Mouse (Mus musculus): ENCODE data around the gene Sidt1. TPM values are rescaled to one million over a fixed set of nuclear protein-coding genes. Genes with fewer than 3 reads are reported as not detected.

Sidt1 gene
- polyA plus RNA-seq, 1 experiment from 2014 or later, result 4.7 TPM

DNA sequence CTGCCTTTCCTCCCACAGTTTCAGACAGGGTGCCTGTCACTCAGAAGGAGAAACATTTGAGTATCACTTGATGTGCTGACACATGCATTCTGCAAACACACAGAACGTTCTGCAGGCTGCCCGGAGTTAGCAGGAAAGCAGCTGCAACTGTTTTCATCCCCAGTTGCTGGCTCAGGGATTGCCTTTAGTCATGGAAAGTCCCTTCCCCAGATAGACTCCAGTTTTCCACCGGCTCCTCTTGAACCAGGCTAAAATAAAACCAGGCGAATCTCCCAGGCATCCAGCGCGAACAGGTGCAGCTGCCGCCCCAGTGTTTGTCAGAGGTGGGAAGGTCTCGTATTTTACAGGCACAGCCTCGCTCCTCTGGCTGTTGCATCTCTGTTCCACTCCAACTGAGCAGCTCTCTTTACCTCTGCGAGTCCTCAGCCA lies 94.1 kb downstream of the Sidt1 start:
- no peak overlapping the region for H3K27ac ChIP-seq
- no peak overlapping the region for H3K9ac ChIP-seq
- H3K4me2 ChIP-seq, result no peak overlapping the region
- WGBS, result 33% methylated on average over 10 of the region's 10 CpGs
- no peaks in the 10 kb centered on the region for H3K9me3 ChIP-seq
- H3K4me1 ChIP-seq, result no peaks in the 10 kb centered on the region
- ATAC-seq (ENCODE audit: insufficient read depth, low FRiP score, low read depth), result no peak
- H3K4me3 ChIP-seq (replicated peaks), result no peak overlapping the region
- H3K27me3 ChIP-seq (replicated peaks), result no peaks in the 10 kb centered on the region
- H3K36me3 ChIP-seq, result no peaks in the 10 kb centered on the region

DNA sequence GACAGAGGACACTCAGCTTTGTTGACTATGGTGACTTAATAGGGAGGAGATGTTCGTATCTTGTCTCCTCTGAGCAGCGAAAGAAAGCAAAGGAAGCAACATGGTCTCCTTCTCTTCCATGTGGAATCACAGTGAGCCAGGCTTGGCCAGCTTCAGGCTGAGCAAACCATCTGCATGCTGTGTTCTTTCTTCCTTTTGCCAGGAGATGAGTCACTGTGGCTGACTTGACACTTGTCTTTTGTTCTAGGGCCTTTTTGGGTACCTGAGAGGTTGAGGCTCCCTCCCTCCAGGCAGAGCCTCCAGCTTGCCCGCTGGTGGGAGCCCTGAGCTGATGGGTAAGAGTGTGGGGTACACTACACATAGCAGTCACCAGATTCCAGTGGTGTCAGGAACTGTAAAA lies 95.2 kb downstream of the Sidt1 start:
- Histone ChIP-seq H3K9me3 (no peaks in the 10 kb centered on the region), H3K4me2 (no peak overlapping the region), H3K4me3 (replicated peaks) (no peak overlapping the region), H3K9ac (no peak overlapping the region), H3K4me1 (no peaks in the 10 kb centered on the region), H3K36me3 (no peaks in the 10 kb centered on the region), H3K27ac (no peak overlapping the region), H3K27me3 (replicated peaks) (no peaks in the 10 kb centered on the region)
- WGBS, result 79% methylated on average over 3 of the region's 3 CpGs
- ATAC-seq (ENCODE audit: insufficient read depth, low FRiP score, low read depth), result no peak

DNA sequence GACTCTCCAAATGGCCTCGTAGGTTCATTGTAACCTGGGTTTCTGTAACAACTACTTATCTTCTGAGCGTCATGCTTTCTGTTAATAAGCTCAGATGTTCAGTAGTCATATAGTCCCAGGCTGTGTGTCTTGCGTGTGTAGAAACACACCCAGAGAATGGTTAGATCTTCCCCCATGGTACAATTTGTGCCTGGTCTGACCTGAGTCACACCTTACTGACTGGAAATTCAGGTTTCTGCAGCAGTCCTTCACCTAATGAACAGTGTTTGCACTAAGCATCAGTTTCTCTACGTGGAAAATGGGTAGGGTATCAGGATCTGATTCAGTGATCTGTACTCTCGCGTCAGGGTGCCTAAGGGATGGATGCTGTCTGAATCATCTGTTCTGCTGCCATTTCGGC lies 100.0 kb downstream of the Sidt1 start:
- Histone ChIP-seq H3K27me3 (replicated peaks) (no peaks in the 10 kb centered on the region), H3K9ac (no peak overlapping the region), H3K36me3 (no peaks in the 10 kb centered on the region), H3K27ac (no peak overlapping the region), H3K4me1 (no peaks in the 10 kb centered on the region), H3K9me3 (no peaks in the 10 kb centered on the region), H3K4me3 (replicated peaks) (no peak overlapping the region), H3K4me2 (no peak overlapping the region)
- ATAC-seq (ENCODE audit: insufficient read depth, low FRiP score, low read depth), result no peak
- WGBS, result 77% methylated on average over 7 of the region's 7 CpGs

DNA sequence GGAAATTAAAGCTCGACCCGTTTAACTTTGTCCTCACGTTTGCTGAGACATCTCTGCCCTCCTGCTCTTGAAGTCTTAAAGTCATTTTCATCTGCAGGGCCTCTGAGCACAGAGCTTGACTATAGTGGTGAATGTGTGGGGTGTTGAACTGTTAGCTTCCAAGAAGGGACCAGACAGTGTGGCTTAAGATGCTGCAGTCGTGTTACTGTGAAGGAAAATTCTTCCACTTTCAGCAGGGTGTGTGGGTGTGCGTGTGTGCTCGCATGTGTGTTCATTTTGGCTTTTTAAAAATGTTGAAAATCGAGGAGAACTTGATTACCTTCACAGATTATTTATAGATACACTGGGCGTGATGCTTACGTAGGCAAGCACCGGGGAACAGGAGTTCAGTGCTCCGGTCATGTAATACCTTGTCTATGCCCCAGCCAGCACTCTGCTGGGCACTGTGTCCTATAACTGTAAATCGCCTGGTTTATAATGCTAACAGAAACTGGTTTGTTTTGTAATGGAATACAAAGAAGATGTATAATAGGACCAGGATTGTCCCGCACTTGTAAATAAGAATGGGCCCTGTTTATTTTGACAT lies 106.2 kb downstream of the Sidt1 start:
- no peak for ATAC-seq (ENCODE audit: insufficient read depth, low FRiP score, low read depth)
- H3K4me1 ChIP-seq, result no peaks in the 10 kb centered on the region
- H3K27me3 ChIP-seq (replicated peaks), result no peaks in the 10 kb centered on the region
- H3K36me3 ChIP-seq, result no peaks in the 10 kb centered on the region
- no peaks in the 10 kb centered on the region for H3K9me3 ChIP-seq
- no peak overlapping the region for H3K27ac ChIP-seq
- H3K9ac ChIP-seq, result no peak overlapping the region
- H3K4me2 ChIP-seq, result no peak overlapping the region
- no peak overlapping the region for H3K4me3 ChIP-seq (replicated peaks)
- 87% methylated on average over 13 of the region's 13 CpGs for WGBS

DNA sequence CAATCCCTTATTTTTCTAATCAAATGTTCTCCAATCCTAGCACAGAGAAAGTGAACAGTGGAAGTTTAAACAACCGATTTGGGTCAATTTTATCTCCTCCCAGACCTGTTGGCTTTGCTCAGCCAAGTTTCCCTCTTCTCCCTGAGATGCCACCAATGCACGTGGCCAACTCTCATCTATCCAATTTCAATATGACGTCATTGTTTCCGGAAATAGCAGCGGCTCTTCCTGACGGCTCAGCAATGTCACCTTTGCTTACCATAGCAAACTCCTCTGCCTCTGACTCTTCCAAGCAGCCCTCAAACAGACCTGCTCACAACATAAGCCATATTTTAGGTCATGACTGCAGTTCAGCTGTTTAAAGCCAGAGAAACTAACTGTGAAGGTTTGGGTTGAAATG lies 111.5 kb downstream of the Sidt1 start:
- no peak overlapping the region for H3K27ac ChIP-seq
- 74% methylated on average over 6 of the region's 6 CpGs for WGBS
- H3K9ac ChIP-seq, result no peak overlapping the region
- H3K4me2 ChIP-seq, result no peak overlapping the region
- ATAC-seq (ENCODE audit: insufficient read depth, low FRiP score, low read depth), result no peak
- no peaks in the 10 kb centered on the region for H3K27me3 ChIP-seq (replicated peaks)
- no peak overlapping the region for H3K4me3 ChIP-seq (replicated peaks)
- H3K4me1 ChIP-seq, result no peaks in the 10 kb centered on the region
- peaks cover 25% of the 10 kb centered on the region for H3K36me3 ChIP-seq
- H3K9me3 ChIP-seq, result no peaks in the 10 kb centered on the region

DNA sequence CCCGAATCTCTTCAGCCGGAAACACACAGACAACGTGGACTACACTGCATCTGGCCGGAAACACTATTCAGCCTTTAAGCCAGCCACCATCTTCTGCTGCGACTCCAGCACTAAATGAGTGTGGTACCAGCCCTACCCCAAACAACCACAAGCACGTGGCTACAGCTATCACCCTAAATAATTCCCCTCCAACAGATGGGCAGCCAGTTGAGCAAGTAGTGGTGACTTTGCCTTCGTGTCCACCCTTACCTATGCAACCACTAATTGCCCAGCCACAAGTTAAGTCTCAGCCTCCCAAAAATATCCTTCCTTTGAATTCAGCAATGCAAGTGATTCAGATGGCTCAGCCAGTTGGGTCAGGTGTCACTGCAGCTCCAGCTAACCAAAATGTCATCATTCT lies 116.6 kb downstream of the Sidt1 start:
- ATAC-seq (ENCODE audit: insufficient read depth, low FRiP score, low read depth), result no peak
- H3K36me3 ChIP-seq, result peaks cover 47% of the 10 kb centered on the region
- H3K4me3 ChIP-seq (replicated peaks), result no peak overlapping the region
- whole genome bisulfite sequencing, result 92% methylated on average over 7 of the region's 7 CpGs
- no peak overlapping the region for H3K27ac ChIP-seq
- H3K27me3 ChIP-seq (replicated peaks), result no peaks in the 10 kb centered on the region
- H3K9ac ChIP-seq, result no peak overlapping the region
- no peak overlapping the region for H3K4me2 ChIP-seq
- H3K4me1 ChIP-seq, result no peaks in the 10 kb centered on the region
- no peaks in the 10 kb centered on the region for H3K9me3 ChIP-seq

DNA sequence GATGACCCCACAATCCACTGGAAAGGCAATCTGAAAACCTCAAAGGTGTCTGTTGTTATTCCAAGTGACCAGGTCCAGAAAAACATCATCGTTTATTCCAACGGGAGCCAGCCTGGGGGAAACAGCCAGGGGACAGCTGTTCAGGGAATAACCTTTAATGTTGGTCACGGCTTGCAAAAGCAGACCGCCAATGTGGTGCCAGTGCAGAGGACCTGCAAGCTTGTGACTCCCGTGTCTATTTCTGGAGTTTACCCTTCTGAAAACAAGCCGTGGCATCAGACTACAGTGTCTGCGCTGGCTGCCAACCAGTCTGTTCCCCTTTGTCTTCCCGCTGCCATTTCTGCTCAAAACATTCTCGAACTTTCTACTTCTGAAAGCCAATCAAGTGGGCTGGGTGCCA lies 117.5 kb downstream of the Sidt1 start:
- Histone ChIP-seq H3K27ac (no peak overlapping the region), H3K4me3 (replicated peaks) (no peak overlapping the region), H3K9me3 (no peaks in the 10 kb centered on the region), H3K9ac (no peak overlapping the region), H3K4me1 (no peaks in the 10 kb centered on the region), H3K36me3 (peaks cover 53% of the 10 kb centered on the region), H3K27me3 (replicated peaks) (no peaks in the 10 kb centered on the region), H3K4me2 (no peak overlapping the region)
- ATAC-seq (ENCODE audit: insufficient read depth, low FRiP score, low read depth), result no peak
- WGBS, result 93% methylated on average over 9 of the region's 9 CpGs

DNA sequence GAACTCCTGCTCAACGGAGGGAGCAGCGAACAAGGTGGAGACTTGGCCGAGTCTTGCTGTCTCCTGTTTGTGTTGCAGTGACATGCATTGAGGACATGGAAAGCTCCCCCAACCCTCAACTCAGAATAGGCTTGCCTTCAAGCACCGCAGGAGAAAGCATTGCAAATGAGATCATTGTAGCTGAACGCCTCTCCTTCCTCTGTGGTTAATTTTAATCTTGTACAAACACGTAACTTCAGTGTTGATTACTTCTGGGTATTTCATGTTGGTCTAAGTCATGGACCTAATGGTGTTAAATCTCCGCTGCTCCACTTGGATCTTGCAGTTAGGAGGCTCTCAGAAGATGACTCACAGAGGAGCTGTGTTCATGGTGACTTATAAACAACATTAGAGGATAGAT lies 120.3 kb downstream of the Sidt1 start:
- H3K4me1 ChIP-seq, result no peaks in the 10 kb centered on the region
- H3K9me3 ChIP-seq, result no peaks in the 10 kb centered on the region
- no peak overlapping the region for H3K4me3 ChIP-seq (replicated peaks)
- no peak for ATAC-seq (ENCODE audit: insufficient read depth, low FRiP score, low read depth)
- H3K4me2 ChIP-seq, result no peak overlapping the region
- WGBS, result 84% methylated on average over 7 of the region's 7 CpGs
- H3K27me3 ChIP-seq (replicated peaks), result no peaks in the 10 kb centered on the region
- no peak overlapping the region for H3K27ac ChIP-seq
- peaks cover 47% of the 10 kb centered on the region for H3K36me3 ChIP-seq
- H3K9ac ChIP-seq, result no peak overlapping the region

DNA sequence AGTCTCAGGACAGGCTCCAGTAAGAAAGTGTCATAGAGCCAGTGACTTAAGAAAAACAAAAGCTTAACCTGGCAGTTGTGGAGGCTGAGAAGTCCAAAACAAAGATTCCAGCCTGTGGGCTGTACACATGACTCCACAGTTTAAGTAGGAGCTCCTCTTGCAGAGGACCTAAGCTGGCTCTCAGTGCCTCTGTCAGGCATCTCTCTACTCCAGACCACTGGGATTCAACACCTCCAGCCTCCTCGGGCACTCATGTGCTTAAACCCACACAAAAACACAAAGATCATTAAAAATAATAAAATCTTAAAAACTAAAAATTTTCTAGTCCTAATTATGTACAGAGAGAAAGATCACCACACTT lies 122.0 kb downstream of the Sidt1 start:
- WGBS, result 85% methylated on average over 1 of the region's 1 CpGs
- Histone ChIP-seq H3K27ac (no peak overlapping the region), H3K27me3 (replicated peaks) (no peaks in the 10 kb centered on the region), H3K4me2 (no peak overlapping the region), H3K36me3 (peaks cover 43% of the 10 kb centered on the region; the same call in 1 of the 2 replicates), H3K9ac (no peak overlapping the region), H3K4me1 (no peaks in the 10 kb centered on the region), H3K9me3 (no peaks in the 10 kb centered on the region), H3K4me3 (replicated peaks) (no peak overlapping the region)
- ATAC-seq (ENCODE audit: insufficient read depth, low FRiP score, low read depth), result no peak

DNA sequence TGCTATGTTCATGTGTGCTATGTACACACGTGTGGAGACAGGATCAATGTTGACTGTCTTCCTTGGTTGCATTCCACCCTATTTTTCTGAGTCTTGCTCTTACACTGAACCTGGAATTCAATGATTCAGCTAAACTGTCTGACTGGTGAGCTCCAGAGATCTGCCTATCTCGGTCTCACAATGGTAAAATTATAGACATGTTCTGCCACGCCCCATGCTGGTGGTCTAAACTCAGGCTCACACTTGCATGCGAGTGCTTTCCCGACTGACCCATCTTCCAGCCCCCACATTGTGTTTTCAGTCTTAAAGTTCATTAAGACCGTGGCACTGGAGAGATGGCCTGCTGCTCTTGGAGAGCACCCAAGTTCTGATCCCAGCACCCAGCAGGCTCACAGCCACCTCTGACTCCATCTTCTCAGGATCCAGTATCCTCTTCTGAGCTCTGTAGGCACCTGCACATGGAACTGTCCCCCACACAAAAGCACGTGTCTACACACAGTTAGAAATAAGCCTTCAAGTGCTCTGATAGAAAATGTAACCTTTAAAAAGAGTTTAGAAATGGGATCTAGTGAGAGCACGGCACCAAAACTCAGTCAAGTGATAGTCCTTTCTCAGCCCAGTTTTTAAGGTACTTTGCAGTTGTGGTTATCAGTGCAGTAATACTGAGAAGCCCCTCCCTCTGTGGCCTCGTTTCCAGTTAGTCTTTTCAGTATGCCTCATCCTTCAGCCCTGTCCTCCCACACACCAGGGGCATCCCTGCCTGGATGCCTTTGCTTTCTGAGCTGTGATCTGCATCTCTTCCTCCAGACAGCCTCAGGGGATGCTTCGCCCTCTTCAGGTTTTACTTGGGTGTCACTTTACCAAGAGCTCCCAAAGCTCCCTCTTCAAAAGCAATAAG lies 122.6 kb downstream of the Sidt1 start:
- Histone ChIP-seq H3K27me3 (replicated peaks) (no peaks in the 10 kb centered on the region), H3K9ac (no peak overlapping the region), H3K4me2 (no peak overlapping the region), H3K9me3 (no peaks in the 10 kb centered on the region), H3K36me3 (peaks cover 41% of the 10 kb centered on the region; the same call in 1 of the 2 replicates), H3K27ac (no peak overlapping the region), H3K4me3 (replicated peaks) (no peak overlapping the region), H3K4me1 (no peaks in the 10 kb centered on the region)
- WGBS, result 79% methylated on average over 10 of the region's 10 CpGs
- no peak for ATAC-seq (ENCODE audit: insufficient read depth, low FRiP score, low read depth)

DNA sequence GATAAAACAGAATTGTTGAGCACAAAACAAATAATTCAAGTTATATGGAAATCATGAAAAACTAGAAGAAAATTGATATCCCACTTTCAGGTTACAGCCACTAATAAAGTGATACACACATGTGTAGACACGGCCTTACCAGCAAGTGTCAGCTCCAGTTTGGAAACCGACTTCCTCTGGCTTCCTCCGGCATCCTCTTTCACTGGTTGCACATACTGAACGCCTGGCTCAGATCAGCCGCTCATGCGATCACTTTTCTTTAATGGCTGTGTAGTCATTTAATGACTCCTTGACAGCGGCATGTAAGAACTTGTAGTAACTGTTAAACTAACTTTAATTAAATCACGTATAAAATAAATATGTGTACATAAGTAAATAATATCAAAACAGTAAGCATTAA lies 127.0 kb downstream of the Sidt1 start:
- ATAC-seq (ENCODE audit: insufficient read depth, low FRiP score, low read depth), result no peak
- Histone ChIP-seq H3K9me3 (no peaks in the 10 kb centered on the region), H3K36me3 (peaks cover 29% of the 10 kb centered on the region), H3K27me3 (replicated peaks) (no peaks in the 10 kb centered on the region), H3K4me1 (no peaks in the 10 kb centered on the region), H3K9ac (no peak overlapping the region), H3K27ac (no peak overlapping the region), H3K4me2 (no peak overlapping the region), H3K4me3 (replicated peaks) (no peak overlapping the region)
- 87% methylated on average over 8 of the region's 8 CpGs for WGBS

DNA sequence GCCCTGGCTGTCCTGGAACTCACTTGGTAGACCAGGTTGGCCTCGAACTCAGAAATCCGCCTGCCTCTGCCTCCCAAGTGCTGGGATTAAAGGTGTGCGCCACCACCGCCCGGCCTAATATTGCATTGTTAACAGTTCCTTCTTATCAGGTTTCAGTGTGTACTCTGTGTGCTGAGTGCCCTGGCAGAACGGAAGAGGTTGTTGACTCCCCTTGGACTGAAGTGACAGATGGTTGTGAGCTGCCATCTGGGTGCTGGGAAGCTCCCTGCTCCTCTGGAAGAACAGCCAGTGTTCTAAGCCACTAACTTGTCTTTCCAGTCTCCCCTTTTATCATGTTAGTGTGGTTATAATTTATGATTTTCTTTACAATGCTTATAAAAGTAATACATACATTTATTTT lies 128.7 kb downstream of the Sidt1 start:
- no peak overlapping the region for H3K4me2 ChIP-seq
- H3K9me3 ChIP-seq, result no peaks in the 10 kb centered on the region
- no peaks in the 10 kb centered on the region for H3K27me3 ChIP-seq (replicated peaks)
- peaks cover 18% of the 10 kb centered on the region for H3K36me3 ChIP-seq
- H3K4me1 ChIP-seq, result no peaks in the 10 kb centered on the region
- H3K27ac ChIP-seq, result no peak overlapping the region
- 77% methylated on average over 6 of the region's 6 CpGs for WGBS
- H3K9ac ChIP-seq, result no peak overlapping the region
- H3K4me3 ChIP-seq (replicated peaks), result no peak overlapping the region
- no peak for ATAC-seq (ENCODE audit: insufficient read depth, low FRiP score, low read depth)

Measured in stomach, embryonic 15.5 days (tissue).